Mouse (Mus musculus): ENCODE measurements around the gene Capn7.

Capn7 gene

DNA sequence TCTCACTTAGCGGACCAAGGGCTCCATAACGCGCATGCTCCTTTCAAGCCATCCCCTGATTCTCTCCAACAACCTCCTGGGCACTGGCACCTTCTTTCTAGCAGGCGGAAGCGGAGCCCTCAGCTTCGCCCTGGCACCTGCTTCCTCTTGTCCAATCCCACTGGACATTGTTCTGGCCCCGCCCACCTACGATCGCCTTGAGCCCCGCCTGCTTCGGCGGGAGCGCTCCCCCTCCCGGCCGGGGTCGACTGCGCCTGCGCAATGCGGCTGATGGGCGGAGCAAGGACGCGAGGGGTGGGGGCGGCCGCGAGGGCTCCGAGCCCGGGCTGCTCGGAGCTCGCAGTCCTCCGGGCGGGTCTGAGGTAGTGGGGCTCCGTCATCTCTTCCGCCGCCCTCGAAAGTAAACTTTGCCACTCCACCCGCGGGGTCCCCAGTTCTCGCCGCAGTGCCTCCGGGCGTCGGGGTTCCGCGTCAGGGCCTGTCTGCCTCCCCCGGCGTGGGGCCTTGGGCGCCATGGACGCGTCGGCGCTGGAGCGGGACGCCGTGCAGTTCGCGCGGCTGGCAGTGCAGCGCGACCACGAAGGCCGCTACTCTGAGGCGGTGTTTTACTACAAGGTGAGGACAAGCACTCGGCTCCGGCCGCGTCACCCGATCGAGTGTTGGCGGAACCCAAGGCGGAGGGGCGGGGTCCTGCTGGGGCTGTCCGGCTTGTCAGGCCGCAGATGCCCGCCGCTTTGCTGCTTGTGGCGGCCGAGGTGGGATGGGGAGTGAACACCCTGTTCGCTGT lies at the start of gene Capn7:
Capn7 (plus strand) TSS at position 270 of the 787 bp plus-strand sequence.
- DNase-seq: peak; percentile 98

- no peak for DNase-seq
Observed at GRCm38 (mm10) chr14:31313192-31313591, 23.2 kb upstream of the Capn7 start.

GRCm38 (mm10) chr14:31316613-31317012 lies 19.8 kb upstream of the Capn7 start:
- DNase-seq: no peak

DNA sequence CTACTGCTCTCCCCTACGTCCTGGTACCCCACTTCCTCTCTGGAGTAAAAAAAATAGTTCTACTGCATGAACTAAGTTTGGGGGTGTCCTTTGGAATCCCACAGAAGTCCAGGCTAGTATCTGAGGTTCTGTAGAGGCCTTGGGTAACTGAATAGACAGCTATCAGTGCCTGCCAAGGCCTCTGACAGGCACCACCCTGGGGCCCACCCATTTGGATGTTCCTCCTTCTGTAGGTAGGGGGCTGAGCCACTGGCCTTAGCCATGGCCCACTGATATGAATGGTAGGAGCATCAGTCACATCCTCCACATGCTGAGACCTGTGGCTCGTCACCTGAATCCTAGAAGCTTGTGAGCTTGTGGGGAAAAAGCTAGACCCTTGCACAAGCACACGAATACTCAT lies 18.7 kb upstream of the Capn7 start:
- no peak for DNase-seq

- DNase-seq: no peak
Observed at GRCm38 (mm10) chr14:31319546-31319945, 16.9 kb upstream of the Capn7 start.

DNA sequence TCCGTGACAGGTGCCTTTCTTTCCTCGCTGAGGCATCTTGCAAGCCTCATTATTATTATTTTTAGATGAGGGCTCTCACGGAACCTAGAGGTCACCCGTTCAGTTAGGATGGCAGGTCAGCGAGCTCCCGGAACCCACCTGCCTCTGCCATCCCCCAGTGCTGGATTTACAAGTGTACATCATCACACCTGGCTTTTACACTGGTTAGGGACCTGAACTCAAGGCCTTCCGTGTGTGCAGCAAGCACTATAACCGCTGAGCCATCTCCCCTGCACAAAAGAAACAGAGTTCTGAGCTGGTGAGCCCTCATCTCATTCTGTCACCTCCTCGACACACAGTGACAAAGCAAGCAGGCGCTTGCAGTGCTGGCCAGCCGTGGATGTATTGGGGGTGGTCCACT lies 15.3 kb upstream of the Capn7 start:
- no peak for DNase-seq

DNA sequence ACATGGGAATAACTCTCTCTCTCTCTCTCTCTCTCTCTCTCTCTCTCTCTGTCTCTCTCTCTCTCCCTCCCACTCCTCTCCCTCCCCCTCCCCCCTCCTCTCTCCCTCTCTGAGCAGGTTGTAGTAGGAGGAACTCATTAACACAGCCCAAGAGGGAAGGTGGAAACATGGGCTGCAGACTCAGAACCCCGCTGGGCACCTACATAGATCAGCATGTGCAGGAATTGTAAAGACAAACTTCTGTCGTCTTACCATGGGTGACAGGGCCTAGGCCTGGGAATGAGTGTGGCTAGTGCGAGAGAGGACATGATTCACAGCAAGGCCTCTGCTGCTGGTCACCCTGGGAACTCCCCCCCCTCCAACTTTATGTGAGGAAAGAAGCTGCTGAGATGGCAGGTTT lies 14.2 kb upstream of the Capn7 start:
- DNase-seq: no peak

DNA sequence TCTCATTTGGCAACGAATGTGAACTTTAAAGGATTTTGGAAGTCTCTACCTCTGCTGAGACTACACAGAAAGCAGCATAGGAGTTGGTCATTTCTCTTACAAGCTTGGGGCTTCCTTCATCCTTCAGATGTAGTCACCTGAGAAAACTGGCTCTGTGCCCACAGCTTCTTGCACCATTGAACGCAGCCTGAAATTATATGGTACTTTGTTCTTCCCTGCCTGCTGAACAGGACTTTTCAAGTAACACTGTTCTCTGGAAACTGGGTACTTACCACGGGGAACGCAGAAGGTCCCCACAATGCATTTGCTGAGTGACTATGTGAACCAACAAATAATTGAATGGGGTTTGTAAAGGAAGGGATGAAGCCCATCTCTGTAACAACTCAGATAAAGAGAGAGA lies 13.2 kb upstream of the Capn7 start:
- no peak for DNase-seq

DNA sequence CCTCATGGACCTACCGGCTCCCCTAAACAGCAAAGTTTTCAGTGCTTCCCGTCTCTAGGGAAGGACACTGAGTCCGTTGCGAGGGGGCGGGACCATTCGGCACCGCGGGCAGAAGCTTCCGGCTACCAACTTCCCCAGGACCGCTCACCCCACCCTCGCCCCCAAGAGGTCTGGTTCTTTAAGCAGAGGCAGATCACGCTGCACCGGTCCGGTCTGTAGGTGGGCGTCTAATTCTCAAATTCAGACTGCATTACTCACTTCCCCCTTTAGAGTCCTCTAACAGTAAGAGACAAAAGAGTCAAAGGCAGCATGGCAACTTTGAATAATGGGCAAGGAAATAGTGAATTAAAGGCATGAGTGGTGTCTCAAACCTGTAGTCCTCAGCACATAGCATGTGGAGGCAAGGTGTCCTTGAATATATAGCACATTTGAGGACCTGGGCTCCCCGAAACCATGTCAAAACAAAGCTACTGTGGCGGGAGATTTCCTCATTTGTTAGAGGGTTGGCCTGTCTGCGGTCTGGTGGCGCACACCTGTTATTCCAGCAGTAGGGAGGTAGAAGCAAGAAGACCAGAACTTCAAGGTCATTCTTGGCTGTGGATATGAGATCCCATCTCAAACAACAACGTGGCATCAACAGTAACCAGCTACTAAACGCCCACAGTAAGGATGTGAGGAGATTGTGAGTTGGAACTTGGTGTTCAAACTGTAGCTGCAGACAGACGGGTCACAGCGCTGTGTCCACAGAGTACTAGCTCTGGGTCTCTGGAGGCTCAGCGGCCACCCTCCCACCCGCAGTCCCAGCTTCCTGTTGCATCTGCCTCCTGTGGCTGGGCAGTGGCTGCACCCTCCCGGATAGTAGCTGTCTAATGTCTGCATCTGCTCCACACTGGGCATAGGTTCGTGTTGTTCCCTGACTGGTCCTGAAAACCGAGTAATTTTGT lies 12.3 kb upstream of the Capn7 start, which contains the start of gene Dnah1:
Dnah1 (minus strand) TSS at position 48 of the 944 bp plus-strand sequence.
- DNase-seq: peak; percentile 42

DNA sequence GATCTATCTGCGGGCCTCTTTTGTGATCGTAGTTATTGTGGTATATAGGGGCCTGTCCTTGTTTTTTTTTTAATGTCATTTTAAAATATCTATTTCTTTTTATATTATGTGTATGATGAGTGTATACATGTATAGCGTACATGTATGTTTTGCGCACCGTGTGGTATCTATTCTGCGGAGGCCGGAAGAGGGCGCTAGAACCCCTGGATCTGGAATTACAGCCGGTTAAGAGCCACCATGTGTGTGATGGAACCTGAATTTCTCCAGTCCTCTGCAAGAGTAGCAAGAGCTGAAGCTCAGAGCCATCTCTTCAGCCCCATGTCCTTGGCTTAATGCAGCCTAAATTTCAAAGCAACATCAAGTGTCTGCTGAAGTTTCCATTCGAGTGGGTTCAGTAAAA lies 11.6 kb upstream of the Capn7 start:
- DNase-seq: no peak

DNA sequence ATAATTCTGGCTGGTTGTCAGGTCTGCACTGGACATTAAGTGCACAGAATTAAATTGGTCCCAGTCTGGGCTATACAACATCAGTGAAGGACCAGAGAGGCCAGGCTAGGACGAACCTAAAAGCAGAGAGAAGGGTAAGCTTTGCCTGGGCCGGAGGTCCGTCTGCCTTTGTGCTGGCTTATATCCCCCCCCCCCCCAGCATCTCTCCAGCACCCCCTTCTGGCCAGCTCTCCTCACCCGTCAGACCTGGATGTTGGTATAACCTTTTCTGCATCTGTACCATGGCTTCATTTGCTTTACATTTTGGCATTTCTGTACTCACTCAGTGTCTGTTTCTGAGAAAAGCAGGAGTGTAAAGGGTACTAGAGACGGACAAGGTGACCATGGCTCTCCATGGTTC lies 10.9 kb upstream of the Capn7 start:
- no peak for DNase-seq

DNA sequence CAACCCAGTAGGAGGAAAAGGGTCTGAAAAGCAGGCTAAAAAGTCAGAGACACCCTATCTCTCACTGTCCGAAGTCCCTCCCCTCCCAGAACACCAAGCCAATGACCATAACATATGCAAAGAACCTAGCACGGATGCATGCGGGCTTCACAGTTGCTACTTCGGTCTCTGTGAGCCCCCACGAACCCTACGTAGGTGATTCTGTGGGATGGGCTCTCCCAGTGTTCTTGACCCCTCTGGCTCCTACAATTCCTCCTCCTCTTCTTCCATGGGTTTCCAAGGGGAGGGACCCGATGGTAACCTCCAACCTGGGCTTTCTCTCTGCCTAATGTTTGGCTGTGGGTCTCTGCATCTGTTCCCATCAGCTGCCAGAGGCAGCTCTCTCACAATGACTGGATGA lies 9.7 kb upstream of the Capn7 start:
- no peak for DNase-seq

DNA sequence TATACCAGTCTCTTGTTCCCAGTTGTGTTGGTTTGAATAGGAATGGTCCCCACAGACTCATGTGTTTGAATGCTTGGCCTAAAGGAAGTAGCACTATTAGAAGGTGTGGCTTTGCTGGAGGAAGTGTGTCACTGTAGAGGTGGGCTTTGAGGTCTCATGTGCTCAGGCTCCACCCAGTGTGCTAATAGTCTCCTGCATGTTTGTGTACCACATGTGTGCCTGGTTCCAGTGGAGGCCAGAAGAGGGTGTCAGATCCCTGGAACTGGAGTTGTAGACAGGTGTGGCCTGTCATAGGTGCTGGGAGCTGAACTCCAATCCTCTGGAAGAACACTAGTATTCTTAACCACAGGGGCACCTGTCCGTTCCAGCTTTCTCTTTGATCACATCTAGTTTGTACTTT lies 9.2 kb upstream of the Capn7 start:
- no peak for DNase-seq

- no peak for DNase-seq
Observed at GRCm38 (mm10) chr14:31327681-31328080, 8.8 kb upstream of the Capn7 start.

GRCm38 (mm10) chr14:31329741-31330140 lies 6.7 kb upstream of the Capn7 start:
- DNase-seq: no peak

- DNase-seq: no peak
Observed at GRCm38 (mm10) chr14:31330957-31331356, 5.5 kb upstream of the Capn7 start.

GRCm38 (mm10) chr14:31335765-31336164 lies 673 bp upstream of the Capn7 start:
- DNase-seq: peak; percentile 22

GRCm38 (mm10) chr14:31337406-31337805 lies 968 bp downstream of the Capn7 start:
- no peak for DNase-seq

DNA sequence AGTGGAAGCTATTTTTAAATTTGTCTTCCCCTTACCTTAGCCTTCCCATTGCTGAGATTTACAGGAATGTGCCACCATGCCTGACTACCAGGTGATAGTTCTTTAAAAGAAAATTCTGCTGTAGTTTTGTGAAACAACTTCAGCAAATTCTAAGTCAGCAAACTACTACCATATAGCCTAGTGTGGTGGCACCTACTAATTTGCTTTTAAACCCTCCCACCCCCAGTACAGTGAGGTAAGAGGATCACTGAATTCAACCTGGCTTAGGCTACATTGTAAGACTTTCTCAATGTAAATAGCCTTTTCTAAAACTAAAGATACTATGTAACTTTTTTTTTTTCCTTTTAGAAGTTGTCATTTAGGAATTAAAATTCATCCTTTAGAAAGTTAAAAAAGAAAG lies 1.5 kb downstream of the Capn7 start:
- DNase-seq: no peak

GRCm38 (mm10) chr14:31343241-31343640 lies 6.8 kb downstream of the Capn7 start:
- DNase-seq: no peak

DNA sequence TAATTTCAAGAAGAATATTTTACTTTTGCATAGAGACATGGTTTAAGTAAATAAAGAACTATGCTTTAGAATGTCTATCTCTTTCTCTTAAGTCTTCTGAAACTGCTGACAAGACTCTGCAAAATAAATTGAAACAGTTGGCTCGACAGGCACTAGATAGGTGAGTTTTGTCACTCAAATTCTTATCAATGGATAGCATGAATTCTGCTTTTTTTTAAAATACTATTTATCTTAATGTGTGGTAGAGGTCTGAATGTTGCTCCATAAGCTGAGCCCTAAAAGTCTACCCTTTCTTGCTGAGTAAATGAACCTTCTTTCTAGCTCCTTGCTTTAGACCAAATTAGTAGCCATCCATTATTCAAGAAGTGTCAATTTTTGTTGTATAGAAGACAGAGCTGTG lies 8.9 kb downstream of the Capn7 start:
- DNase-seq: no peak

GRCm38 (mm10) chr14:31362236-31362635 lies 25.8 kb downstream of the Capn7 start:
- no peak for DNase-seq

DNA sequence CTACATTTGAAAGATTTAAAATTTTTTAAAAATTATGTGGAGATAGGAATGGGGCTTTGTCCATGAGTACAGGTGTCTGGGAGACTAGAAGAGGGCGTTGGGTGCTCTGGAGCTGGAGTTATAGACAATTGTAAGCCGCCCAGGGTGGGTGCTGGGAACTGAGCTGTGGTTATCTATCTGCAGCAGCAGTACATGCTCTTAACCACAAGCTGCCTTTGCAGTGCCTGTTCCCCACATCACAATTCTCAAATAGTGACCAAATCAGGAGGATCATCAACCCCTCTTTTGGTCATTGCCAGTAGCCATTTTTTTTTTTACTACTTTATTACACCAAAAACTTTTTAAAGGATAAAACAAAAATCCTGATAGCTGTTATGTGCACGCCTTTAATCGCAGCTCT lies 28.2 kb downstream of the Capn7 start:
- no peak for DNase-seq

DNA sequence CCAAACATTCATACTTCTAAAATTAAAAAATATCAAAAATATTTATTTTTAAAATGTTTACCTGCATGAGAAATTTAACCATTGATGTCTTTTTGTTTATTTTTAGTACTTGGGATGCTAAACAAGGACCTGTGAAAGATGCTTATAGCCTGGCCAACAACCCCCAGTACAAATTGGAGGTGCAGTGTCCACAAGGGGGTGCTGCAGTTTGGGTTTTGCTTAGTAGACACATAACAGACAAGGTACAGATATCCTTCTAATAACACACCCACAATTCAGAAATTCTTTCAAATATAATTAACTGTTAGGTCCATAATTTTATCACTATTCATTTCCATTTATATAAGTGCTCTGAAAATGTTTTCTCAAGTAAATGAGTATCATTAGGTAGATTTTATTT lies 28.9 kb downstream of the Capn7 start:
- no peak for DNase-seq

All from layer of hippocampus, adult 9-11 months (tissue).